Mouse (Mus musculus) liver, embryonic 11.5 days (tissue): ENCODE measurements around the gene Heatr5a. TPM values are rescaled to one million over a fixed set of nuclear protein-coding genes. Genes with fewer than 3 reads are reported as not detected.

Experiments
- ATAC-seq: fragments of 200-750 bp; cut with Nextera tagmentation; replicated peaks from 2 replicates; pipeline ENCODE4 v1.8.0; 2017; ENCODE audit warnings: moderate number of reproducible peaks, mild to moderate bottlenecking, moderate TSS enrichment, moderate library complexity; ENCODE audit not compliant: low FRiP score
- DNase-seq: peaks from one replicate; pipeline ENCODE4 v3.0.0-alpha.2; 2017; ENCODE audit warnings: low spot score
- H3K27ac ChIP-seq: fragments of 300-500 bp; sonication (generic); 2 replicates; pipeline ENCODE4 v1.5.1; 2014; ENCODE audit warnings: mild to moderate bottlenecking, low read depth, low read length, control low read depth
- H3K27me3 ChIP-seq: fragments of 300-500 bp; sonication (generic); replicated peaks from 2 replicates; pipeline ENCODE4 v1.6.1; 2014; ENCODE audit warnings: low read length, mixed read lengths; ENCODE audit not compliant: control insufficient read depth, insufficient read depth
- H3K36me3 ChIP-seq: fragments of 300-500 bp; sonication (generic); 2 replicates; pipeline ENCODE4 v1.6.1; 2014; ENCODE audit warnings: mild to moderate bottlenecking, low read length, moderate library complexity, mixed read lengths; ENCODE audit not compliant: control insufficient read depth, insufficient read depth
- H3K4me1 ChIP-seq: fragments of 300-500 bp; sonication (generic); replicated peaks from 2 replicates; pipeline ENCODE4 v1.6.1; 2014; ENCODE audit warnings: low read length, mixed read lengths; ENCODE audit not compliant: control insufficient read depth, insufficient read depth
- H3K4me2 ChIP-seq: fragments of 300-500 bp; sonication (generic); 2 replicates; pipeline ENCODE4 v1.6.1; 2014; ENCODE audit warnings: mild to moderate bottlenecking, control low read depth, moderate library complexity
- H3K4me3 ChIP-seq: fragments of 300-500 bp; sonication (generic); 2 replicates; pipeline ENCODE4 v1.5.1; 2014; ENCODE audit warnings: low read depth, low read length, control low read depth
- H3K9ac ChIP-seq: fragments of 300-500 bp; sonication (generic); 2 replicates; pipeline ENCODE4 v1.6.1; 2014; ENCODE audit warnings: low read depth, low read length, control low read depth
- H3K9me3 ChIP-seq: fragments of 300-500 bp; sonication (generic); 2 replicates; pipeline ENCODE4 v1.6.1; 2016; ENCODE audit warnings: low read length, inconsistent platforms, mixed read lengths; ENCODE audit not compliant: control insufficient read depth
- WGBS: fragments of 180-500 bp; shearing (Covaris S2); extraction: QIAGEN DNeasy Blood & Tissue Kit; methylation state at CpG from one replicate; pipeline ENCODE4 v1.1.7; 2014; 5-methylcytosine and 5-hydroxymethylcytosine counted together
- polyA plus RNA-seq: library from polyadenylated mRNA; unstranded; fragments of >200 nt; fragmentation: Nextera tagmentation; extraction: Ambion mirVana; gene quantifications from 2 replicates; pipeline ENCODE4 v1.2.1, GENCODE M21; 2014

The Heatr5a gene
- polyA plus RNA-seq, 1 experiment from 2014 or later: 18.9 TPM

GRCm38 (mm10) chr12:51842081-51842864, 128.8 kb downstream of the Heatr5a start:
- WGBS: 41% methylated on average over 6 of the region's 6 CpGs
- Histone ChIP-seq H3K4me1 (peaks cover 44% of the 10 kb centered on the region), H3K4me3 (no peak overlapping the region), H3K9me3 (no peaks in the 10 kb centered on the region), H3K27ac (peak overlapping the region; percentile 94), H3K9ac (peak overlapping the region; percentile 52), H3K27me3 (no peaks in the 10 kb centered on the region), H3K4me2 (peak overlapping the region; percentile 41), H3K36me3 (no peaks in the 10 kb centered on the region)
- DNase-seq (no peak), ATAC-seq (peak; percentile 24; the same call in 1 of the 2 replicates)

GRCm38 (mm10) chr12:51839856-51840255, 131.3 kb downstream of the Heatr5a start:
- ATAC-seq (no peak), DNase-seq (no peak)
- no peaks in the 10 kb centered on the region for H3K27me3 ChIP-seq
- no peak overlapping the region for H3K9ac ChIP-seq
- H3K9me3 ChIP-seq: no peaks in the 10 kb centered on the region
- no peaks in the 10 kb centered on the region for H3K36me3 ChIP-seq
- no peak overlapping the region for H3K4me3 ChIP-seq
- H3K4me1 ChIP-seq: peaks cover 38% of the 10 kb centered on the region
- no peak overlapping the region for H3K27ac ChIP-seq
- no peak overlapping the region for H3K4me2 ChIP-seq
- WGBS: 82% methylated on average over 1 of the region's 1 CpGs

GRCm38 (mm10) chr12:51835219-51835618, 135.9 kb downstream of the Heatr5a start:
- H3K9ac ChIP-seq: no peak overlapping the region
- peak; percentile 70 for ATAC-seq

GRCm38 (mm10) chr12:51831931-51832330, 139.2 kb downstream of the Heatr5a start:
- Histone ChIP-seq H3K9ac (no peak overlapping the region), H3K4me1 (peaks cover 20% of the 10 kb centered on the region), H3K27me3 (no peaks in the 10 kb centered on the region), H3K4me2 (peak overlapping the region; percentile 77), H3K27ac (no peak overlapping the region; the same call in 1 of the 2 replicates), H3K9me3 (no peaks in the 10 kb centered on the region), H3K36me3 (no peaks in the 10 kb centered on the region), H3K4me3 (no peak overlapping the region)
- 82% methylated on average over 13 of the region's 13 CpGs for WGBS
- no peak for DNase-seq
- ATAC-seq: no peak

More at GRCm38 (mm10) chr12:51835219-51835618, 135.9 kb downstream of the Heatr5a start:
- Histone ChIP-seq H3K4me1 (peaks cover 19% of the 10 kb centered on the region), H3K27me3 (no peaks in the 10 kb centered on the region), H3K4me3 (no peak overlapping the region), H3K4me2 (no peak overlapping the region), H3K27ac (no peak overlapping the region), H3K9me3 (no peaks in the 10 kb centered on the region), H3K36me3 (no peaks in the 10 kb centered on the region)
- WGBS: 29% methylated on average over 3 of the region's 3 CpGs
- DNase-seq: no peak

- Histone ChIP-seq H3K9ac (peak overlapping the region; percentile 99), H3K27ac (peak overlapping the region; percentile 100)
- 58% methylated on average over 3 of the region's 3 CpGs for WGBS
These were observed 139.8 kb downstream of the Heatr5a start for GRCm38 (mm10) chr12:51831296-51831695.

GRCm38 (mm10) chr12:51830671-51831070, 140.4 kb downstream of the Heatr5a start:
- ATAC-seq (no peak), DNase-seq (no peak)
- Histone ChIP-seq H3K4me3 (peak overlapping the region; percentile 89), H3K27me3 (no peaks in the 10 kb centered on the region), H3K9me3 (no peaks in the 10 kb centered on the region), H3K9ac (peak overlapping the region; percentile 99), H3K36me3 (peaks cover 6% of the 10 kb centered on the region; the same call in 1 of the 2 replicates), H3K4me2 (peak overlapping the region; percentile 77), H3K27ac (peak overlapping the region; percentile 100), H3K4me1 (peaks cover 20% of the 10 kb centered on the region)
- 71% methylated on average over 1 of the region's 1 CpGs for WGBS

More at GRCm38 (mm10) chr12:51831296-51831695, 139.8 kb downstream of the Heatr5a start:
- H3K9me3 ChIP-seq: no peaks in the 10 kb centered on the region
- H3K36me3 ChIP-seq: peaks cover 3% of the 10 kb centered on the region; the same call in 1 of the 2 replicates
- H3K4me1 ChIP-seq: peaks cover 20% of the 10 kb centered on the region
- DNase-seq (no peak), ATAC-seq (no peak)
- H3K4me3 ChIP-seq: peak overlapping the region; percentile 89
- no peaks in the 10 kb centered on the region for H3K27me3 ChIP-seq
- H3K4me2 ChIP-seq: peak overlapping the region; percentile 77

GRCm38 (mm10) chr12:51830077-51830402, 141.1 kb downstream of the Heatr5a start:
- peak overlapping the region; percentile 99 for H3K9ac ChIP-seq

GRCm38 (mm10) chr12:51829290-51830076, 141.6 kb downstream of the Heatr5a start, which contains the start of gene Hectd1:
Gene Hectd1, minus strand, starts transcription at chr12:51829536.
- peak within 1 kb of the TSS; percentile 100 for H3K27ac ChIP-seq
- peak within 1 kb of the TSS; percentile 89 for H3K4me3 ChIP-seq
- ATAC-seq: peak; percentile 90
- DNase-seq: peak; percentile 90
- no peaks in the 10 kb centered on the region for H3K27me3 ChIP-seq
- under 1% methylated on average over 82 of the region's 114 CpGs for WGBS
- no peaks in the 10 kb centered on the region for H3K9me3 ChIP-seq
- peaks cover 12% of the 10 kb centered on the region for H3K36me3 ChIP-seq
- H3K4me1 ChIP-seq: peaks cover 18% of the 10 kb centered on the region
- H3K4me2 ChIP-seq: peak within 1 kb of the TSS; percentile 77
- peak within 1 kb of the TSS; percentile 99 for H3K9ac ChIP-seq

More at GRCm38 (mm10) chr12:51830077-51830402, 141.1 kb downstream of the Heatr5a start:
- Histone ChIP-seq H3K4me2 (peak overlapping the region; percentile 77), H3K9me3 (no peaks in the 10 kb centered on the region), H3K36me3 (peaks cover 6% of the 10 kb centered on the region; the same call in 1 of the 2 replicates), H3K27ac (peak overlapping the region; percentile 100), H3K4me3 (peak overlapping the region; percentile 89), H3K4me1 (peaks cover 18% of the 10 kb centered on the region), H3K27me3 (no peaks in the 10 kb centered on the region)
- no peak for DNase-seq
- peak; percentile 27 for ATAC-seq
- under 1% methylated on average over 12 of the region's 12 CpGs for WGBS
